Mouse (Mus musculus): ENCODE data around the gene Olfr1121.
"Not testable (repeated sequence)": the region's sequence is repeated elsewhere in the genome, so short reads cannot be mapped to it uniquely, and the experiment has no call there.

- TF ChIP-seq CTCF (IDR thresholded peaks at IDR 0.05; ENCODE audit: low read depth, low read length); POLR2A (IDR thresholded peaks at IDR 0.05; ENCODE audit: borderline replicate concordance, low read depth, low read length): not testable (repeated sequence)
Measured at GRCm38 (mm10) chr2:87360121-87360520, 9.6 kb upstream of the Olfr1121 start.
